Mouse (Mus musculus) lung, adult 2 months (tissue): ENCODE measurements around the gene Angel1.

ENCODE experiments used
- CTCF ChIP-seq: fragments of 200-500 bp; IDR thresholded peaks from 2 replicates; pipeline ENCODE4 v1.5.1; 2011; ENCODE audit warnings: mild to moderate bottlenecking, low read length, control low read depth; ENCODE audit not compliant: insufficient read depth
- POLR2A ChIP-seq: fragments of 200-500 bp; IDR thresholded peaks from 2 replicates; pipeline ENCODE4 v1.6.1; 2011; ENCODE audit warnings: low read depth, mild to moderate bottlenecking, control low read depth, low read length, borderline replicate concordance; ENCODE audit errors: extremely low read depth

GRCm38 (mm10) chr12:86726120-86726640 is at the start of gene Angel1:
- TF ChIP-seq CTCF (0 out of 2 replicates have a peak, but pooled peaks have one; percentile 1), POLR2A (peak; percentile 45; the same call in 1 of the 2 replicates)
